ENCODE assay signal across 8 mouse cellular contexts in the genomic region with DNA sequence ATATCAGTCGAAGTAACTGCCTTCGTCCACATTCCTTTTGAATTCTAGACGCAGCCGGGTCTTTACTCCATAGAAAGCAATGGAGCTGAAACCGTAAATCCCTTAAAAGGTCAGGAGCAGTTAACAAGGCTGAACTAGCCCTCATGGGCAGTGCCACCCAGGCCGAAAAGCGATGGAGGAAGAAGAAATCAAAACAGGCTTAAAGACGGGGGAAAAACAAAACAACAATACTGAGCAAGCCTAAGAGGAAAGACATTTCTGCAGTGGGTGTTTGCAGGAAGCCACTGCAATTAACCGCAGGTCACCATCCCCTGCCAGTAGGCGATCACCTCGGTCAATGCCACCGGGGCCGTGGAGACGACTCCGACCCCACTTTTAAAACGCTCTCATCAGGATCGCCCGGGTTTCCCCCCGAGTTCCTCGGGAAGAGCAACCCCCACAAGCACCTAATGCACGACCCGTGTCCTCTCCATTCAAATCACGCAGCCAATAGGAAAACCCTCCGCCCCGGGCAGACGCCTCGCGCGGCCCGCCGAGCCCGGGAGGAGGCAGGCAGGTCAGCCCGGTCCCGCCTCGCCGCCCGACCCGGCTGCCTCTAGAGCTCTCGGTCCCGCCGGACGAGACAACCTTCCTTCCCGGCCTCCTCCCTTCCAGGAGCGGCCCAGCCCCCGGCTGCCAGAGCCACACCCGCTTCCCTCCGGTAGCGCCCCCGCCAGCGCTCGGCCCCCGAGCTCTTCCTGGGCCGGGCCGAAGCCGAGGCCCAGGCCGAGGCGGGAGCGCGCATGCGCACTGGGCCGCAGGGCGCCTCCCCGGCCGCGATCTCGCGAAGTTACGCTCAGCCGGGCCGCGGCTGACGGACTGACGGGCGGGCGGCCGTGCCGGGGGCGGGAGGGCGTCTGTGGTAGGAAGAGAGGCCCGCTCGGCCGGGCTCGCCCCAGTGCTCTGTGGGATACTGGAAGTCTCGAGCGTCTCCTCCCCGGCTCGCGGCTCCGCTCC. TPM values are rescaled to one million over a fixed set of nuclear protein-coding genes. Genes with fewer than 3 reads are reported as not detected.
DNase-seq lines count a peak whose midpoint lies in the region; ATAC-seq and TF ChIP-seq lines count a peak whose summit lies in the region.

A gene (plus strand): TSS at position 933 of the 996 bp plus-strand sequence.

- WGBS in forebrain, embryonic 12.5 days, result under 1% methylated on average over 84 of the region's 89 CpGs
- under 1% methylated on average over 74 of the region's 89 CpGs for WGBS in heart, postnatal 0 days
- WGBS in large intestine, adult 2 months, result 1% methylated on average over 74 of the region's 89 CpGs
- WGBS in liver, postnatal 0 days (ENCODE audit: insufficient replicate concordance), result under 1% methylated on average over 57 of the region's 89 CpGs
- WGBS in neural tube, embryonic 14.5 days, result under 1% methylated on average over 78 of the region's 89 CpGs

- TF ChIP-seq POLR2A in CH12.LX (IDR thresholded peaks at IDR 0.05; ENCODE audit: low read depth, low read length), result peak; percentile 93

- H3K79me2 ChIP-seq in CH12.LX (replicated peaks; ENCODE audit: control insufficient read depth, extremely low read depth, insufficient read depth, poor library complexity, severe bottlenecking), result peaks cover 32% of the 10 kb centered on the region

- peak; percentile 84 for DNase-seq in CH12.LX (ENCODE audit: extremely low read depth)
- DNase-seq in c-Kit-positive CD71-positive TER-119-negative erythroid progenitor cells, embryonic 14.5 days (ENCODE audit: low read depth), result peak; percentile 84
- DNase-seq in heart, postnatal 0 days (ENCODE audit: low spot score), result peak; percentile 95
- DNase-seq in large intestine, adult 2 months (ENCODE audit: low read depth, low spot score), result peak; percentile 74
- peak; percentile 96 for DNase-seq in liver, postnatal 0 days
- peak; percentile 96 for DNase-seq in testis, postnatal 10 days (ENCODE audit: low spot score)

- TF ChIP-seq CTCF in CH12.LX (conservative IDR thresholded peaks at IDR 0.05 in 1 of 2, IDR thresholded peaks at IDR 0.05 in 1 of 2; ENCODE audit: low read depth in 2 of 2, low read length in 2 of 2), result no peak
- no peak for TF ChIP-seq CTCF in heart, postnatal 0 days (IDR thresholded peaks at IDR 0.05; ENCODE audit: low read depth)
- 0 out of 2 replicates have a peak, but pooled peaks have one; percentile 0 for TF ChIP-seq CTCF in liver, postnatal 0 days (IDR thresholded peaks at IDR 0.05; ENCODE audit: low read depth)

- no peaks in the 10 kb centered on the region for H3K9me3 ChIP-seq in CH12.LX (replicated peaks; ENCODE audit: low read length)
- no peaks in the 10 kb centered on the region for H3K9me3 ChIP-seq in forebrain, embryonic 12.5 days
- no peaks in the 10 kb centered on the region for H3K9me3 ChIP-seq in heart, postnatal 0 days (replicated peaks; ENCODE audit: control insufficient read depth, low read length)
- no peaks in the 10 kb centered on the region for H3K9me3 ChIP-seq in liver, postnatal 0 days (ENCODE audit: low read length)
- H3K9me3 ChIP-seq in neural tube, embryonic 14.5 days (ENCODE audit: control insufficient read depth, low read length), result no peaks in the 10 kb centered on the region

- no peaks in the 10 kb centered on the region for H3K27me3 ChIP-seq in CH12.LX (replicated peaks)
- H3K27me3 ChIP-seq in forebrain, embryonic 12.5 days, result no peaks in the 10 kb centered on the region
- no peaks in the 10 kb centered on the region for H3K27me3 ChIP-seq in heart, postnatal 0 days (ENCODE audit: control insufficient read depth, insufficient read depth, low read length)
- H3K27me3 ChIP-seq in liver, postnatal 0 days (ENCODE audit: insufficient read depth, low read length), result no peaks in the 10 kb centered on the region
- no peaks in the 10 kb centered on the region; the same call in 1 of the 2 replicates for H3K27me3 ChIP-seq in neural tube, embryonic 14.5 days (ENCODE audit: control insufficient read depth, insufficient read depth, low read length)

- no peak for TF ChIP-seq RAD21 in CH12.LX (IDR thresholded peaks at IDR 0.05; ENCODE audit: low read depth, low read length)

- dilution Hi-C loops in CH12.LX (cut with MboI; ENCODE audit: extremely low pct_ligation_motif_present, extremely low pct_unique_long_range_greater_than_20kb, low sequenced_read_pairs), result no loop called here

- peak within 1 kb of the TSS; percentile 90 for H3K27ac ChIP-seq in CH12.LX (ENCODE audit: insufficient read depth, low read depth)
- peak within 1 kb of the TSS; percentile 99 for H3K27ac ChIP-seq in forebrain, embryonic 12.5 days
- H3K27ac ChIP-seq in heart, postnatal 0 days (ENCODE audit: low read depth), result peak within 1 kb of the TSS; percentile 100
- peak within 1 kb of the TSS; percentile 99 for H3K27ac ChIP-seq in liver, postnatal 0 days (ENCODE audit: low read depth)
- peak within 1 kb of the TSS; percentile 99 for H3K27ac ChIP-seq in neural tube, embryonic 14.5 days (ENCODE audit: low read depth, low read length)

- no peak for TF ChIP-seq EP300 in CH12.LX (IDR thresholded peaks at IDR 0.05; ENCODE audit: low read length)
- peak; percentile 56 for TF ChIP-seq EP300 in heart, postnatal 0 days (IDR thresholded peaks at IDR 0.05; ENCODE audit: low read depth)
- 0 out of 2 replicates have a peak, but pooled peaks have one; percentile 6 for TF ChIP-seq EP300 in liver, postnatal 0 days (IDR thresholded peaks at IDR 0.05; ENCODE audit: low read depth)

- H3K9ac ChIP-seq in CH12.LX (ENCODE audit: insufficient read depth, low read depth), result peak within 1 kb of the TSS; percentile 100
- peak within 1 kb of the TSS; percentile 99 for H3K9ac ChIP-seq in forebrain, embryonic 12.5 days
- H3K9ac ChIP-seq in heart, postnatal 0 days (replicated peaks; ENCODE audit: low read depth, low read length), result peak within 1 kb of the TSS; percentile 100
- peak within 1 kb of the TSS; percentile 99 for H3K9ac ChIP-seq in liver, postnatal 0 days (replicated peaks)
- peak within 1 kb of the TSS; percentile 99 for H3K9ac ChIP-seq in neural tube, embryonic 14.5 days (replicated peaks; ENCODE audit: low read depth, low read length)

- in situ Hi-C loops in CH12.LX (cut with MboI; ENCODE audit: low pct_ligation_motif_present, low pct_unique_long_range_greater_than_20kb, low sequenced_read_pairs), result no loop called here

- ATAC-seq in forebrain, embryonic 12.5 days (ENCODE audit: low FRiP score), result peak; percentile 96
- ATAC-seq in heart, postnatal 0 days (ENCODE audit: insufficient read depth, low read depth), result peak; percentile 94
- ATAC-seq in liver, postnatal 0 days, result peak; percentile 96
- peak; percentile 96 for ATAC-seq in neural tube, embryonic 14.5 days (ENCODE audit: low read depth)

- peaks cover 0 to 28% of the 10 kb centered on the region in 2 experiments; a peak in 3 of 4 replicates for H3K4me1 ChIP-seq in CH12.LX (ENCODE audit: control insufficient read depth in 1 of 2, insufficient read depth in 2 of 2)
- H3K4me1 ChIP-seq in forebrain, embryonic 12.5 days, result peaks cover 25% of the 10 kb centered on the region
- H3K4me1 ChIP-seq in heart, postnatal 0 days (ENCODE audit: control insufficient read depth, insufficient read depth), result peaks cover 14% of the 10 kb centered on the region
- H3K4me1 ChIP-seq in liver, postnatal 0 days (ENCODE audit: insufficient read depth), result peaks cover 24% of the 10 kb centered on the region
- H3K4me1 ChIP-seq in neural tube, embryonic 14.5 days (ENCODE audit: control insufficient read depth, insufficient read depth, low read length), result peaks cover 17% of the 10 kb centered on the region

- peak within 1 kb of the TSS; percentile 90 to 97 (median 94) for H3K4me3 ChIP-seq in CH12.LX (replicated peaks in 1 of 3; ENCODE audit: low read depth in 2 of 3, low read length in 2 of 3, poor library complexity in 1 of 3)
- H3K4me3 ChIP-seq in forebrain, embryonic 12.5 days (replicated peaks), result peak within 1 kb of the TSS; percentile 98
- H3K4me3 ChIP-seq in heart, postnatal 0 days (ENCODE audit: low read depth, low read length), result peak within 1 kb of the TSS; percentile 100
- peak within 1 kb of the TSS; percentile 99 for H3K4me3 ChIP-seq in liver, postnatal 0 days (ENCODE audit: low read depth, low read length)
- peak within 1 kb of the TSS; percentile 99 for H3K4me3 ChIP-seq in neural tube, embryonic 14.5 days (ENCODE audit: low read depth, low read length)

- peaks cover 0 to 10% of the 10 kb centered on the region in 2 experiments for H3K36me3 ChIP-seq in CH12.LX (replicated peaks in 1 of 2; ENCODE audit: control insufficient read depth in 1 of 2, insufficient read depth in 1 of 2, low read length in 1 of 2)
- H3K36me3 ChIP-seq in forebrain, embryonic 12.5 days (replicated peaks), result no peaks in the 10 kb centered on the region
- H3K36me3 ChIP-seq in heart, postnatal 0 days (replicated peaks; ENCODE audit: control insufficient read depth, insufficient read depth, low read length), result no peaks in the 10 kb centered on the region
- no peaks in the 10 kb centered on the region for H3K36me3 ChIP-seq in liver, postnatal 0 days (replicated peaks; ENCODE audit: insufficient read depth, low read length)
- H3K36me3 ChIP-seq in neural tube, embryonic 14.5 days (ENCODE audit: control insufficient read depth, insufficient read depth, low read length), result no peaks in the 10 kb centered on the region

- H3K4me2 ChIP-seq in CH12.LX (ENCODE audit: insufficient read depth, low read depth, poor library complexity, severe bottlenecking), result peak within 1 kb of the TSS; percentile 75
- peak within 1 kb of the TSS; percentile 67 for H3K4me2 ChIP-seq in forebrain, embryonic 12.5 days
- H3K4me2 ChIP-seq in heart, postnatal 0 days (ENCODE audit: low read depth, low read length), result peak within 1 kb of the TSS; percentile 82
- H3K4me2 ChIP-seq in liver, postnatal 0 days (ENCODE audit: low read depth, low read length), result peak within 1 kb of the TSS; percentile 77
- peak within 1 kb of the TSS; percentile 71 for H3K4me2 ChIP-seq in neural tube, embryonic 14.5 days (ENCODE audit: low read depth, low read length)

TF ChIP-seq in CH12.LX, 34 proteins besides CTCF, POLR2A, EP300 and RAD21 (continues in another document):
- no peak for TF ChIP-seq ZNF384 (IDR thresholded peaks at IDR 0.05; ENCODE audit: low read depth, low read length)
- TF ChIP-seq ETS1 (conservative IDR thresholded peaks at IDR 0.05; ENCODE audit: low read depth, low read length), result no peak
- no peak for TF ChIP-seq USF1 (IDR thresholded peaks at IDR 0.05; ENCODE audit: low read depth, low read length)
- TF ChIP-seq JUN (IDR thresholded peaks at IDR 0.05; ENCODE audit: insufficient read depth, low read depth, low read length), result no peak

RNA-seq across cellular contexts. Expression of the gene that starts here (rescaled TPM):
- 34.4 and 41.8 TPM in 2 replicates for total RNA-seq in CH12.LX (2012; rRNA removed)
- 70.8 and 79.8 TPM in 2 replicates for total RNA-seq in CH12.LX (2014; rRNA removed)
- 59.7 and 60.0 TPM in 2 replicates for polyA plus RNA-seq in CH12.LX (2012; ENCODE audit: insufficient read length, low read depth)
- polyA plus RNA-seq in forebrain, embryonic 12.5 days (2016; fragmentation: Nextera tagmentation; extraction: Ambion mirVana), result 81.4 and 84.7 TPM in 2 replicates
- 87.8 and 92.5 TPM in 2 replicates for total RNA-seq in heart, postnatal 0 days (2014; rRNA removed; ENCODE audit: low replicate concordance)
- polyA plus RNA-seq in heart, postnatal 0 days (2015; fragmentation: Nextera tagmentation; extraction: Ambion mirVana), result 68.0 and 78.1 TPM in 2 replicates
- 25.6 and 42.1 TPM in 2 replicates for polyA plus RNA-seq in large intestine, adult 2 months (2012; rRNA removed)
- 23.0 and 25.3 TPM in 2 replicates for polyA plus RNA-seq in liver, postnatal 0 days (2015; fragmentation: Nextera tagmentation; extraction: Ambion mirVana)
- polyA plus RNA-seq in neural tube, embryonic 14.5 days (2014; fragmentation: Nextera tagmentation; extraction: Ambion mirVana), result 81.7 and 82.8 TPM in 2 replicates

Comparison
In these comparisons a context has a peak if more than half of its experiments do, and no peak if none do; other contexts are left out.
1. Peak in every context shown above with its lines: DNase-seq, ATAC-seq, H3K4me3 ChIP-seq and H3K27ac ChIP-seq.